Mouse (Mus musculus) lung, embryonic 14.5 days (tissue): Measurements from ENCODE around the gene Pld4. TPM values are rescaled to one million over a fixed set of nuclear protein-coding genes. Genes with fewer than 3 reads are reported as not detected.

Experiments used
- ATAC-seq: fragments of 200-750 bp; cut with Nextera tagmentation; 2 replicates; pipeline ENCODE4 v1.8.0; 2017; ENCODE audit warnings: mild to moderate bottlenecking, moderate TSS enrichment, moderate library complexity; ENCODE audit not compliant: insufficient read depth
- DNase-seq: peaks from one replicate; pipeline ENCODE4 v3.0.0-alpha.2; 2015
- H3K27ac ChIP-seq: fragments of 300-500 bp; sonication (generic); 2 replicates; pipeline ENCODE4 v1.5.1; 2014; ENCODE audit warnings: low read depth, mild to moderate bottlenecking, moderate library complexity
- H3K27me3 ChIP-seq: fragments of 300-500 bp; sonication (generic); 2 replicates; pipeline ENCODE4 v1.6.1; 2014; ENCODE audit warnings: low read length, control low read depth; ENCODE audit not compliant: insufficient read depth
- H3K36me3 ChIP-seq: fragments of 300-500 bp; sonication (generic); 2 replicates; pipeline ENCODE4 v1.6.1; 2014; ENCODE audit warnings: control low read depth; ENCODE audit not compliant: insufficient read depth
- H3K4me1 ChIP-seq: fragments of 300-500 bp; sonication (generic); 2 replicates; pipeline ENCODE4 v1.6.1; 2014; ENCODE audit warnings: antibody characterized with exemption, control low read depth; ENCODE audit not compliant: insufficient read depth
- H3K4me2 ChIP-seq: fragments of 300-500 bp; sonication (generic); 2 replicates; pipeline ENCODE4 v1.6.1; 2014; ENCODE audit warnings: mild to moderate bottlenecking
- H3K4me3 ChIP-seq: fragments of 300-500 bp; sonication (generic); 2 replicates; pipeline ENCODE4 v1.5.1; 2014; ENCODE audit warnings: low read depth, low read length
- H3K9ac ChIP-seq: fragments of 300-500 bp; sonication (generic); 2 replicates; pipeline ENCODE4 v1.6.1; 2014
- H3K9me3 ChIP-seq: fragments of 300-500 bp; sonication (generic); 2 replicates; pipeline ENCODE4 v1.6.1; 2016; ENCODE audit warnings: low read depth, low read length, control low read depth
- CTCF ChIP-seq: IDR thresholded peaks from 2 replicates; pipeline ENCODE4 v1.5.1; 2016; ENCODE audit warnings: antibody characterized with exemption, low read depth
- WGBS: fragments of 180-500 bp; shearing (Covaris S2); extraction: QIAGEN DNeasy Blood & Tissue Kit; methylation state at CpG from one replicate; pipeline ENCODE4 v1.1.7; 2014; 5-methylcytosine and 5-hydroxymethylcytosine counted together
- polyA plus RNA-seq: library from polyadenylated mRNA; unstranded; fragments of >200 nt; fragmentation: Nextera tagmentation; extraction: Ambion mirVana; gene quantifications from 2 replicates; pipeline ENCODE4 v1.2.1, GENCODE M21; 2014

Gene Pld4
- polyA plus RNA-seq, 1 experiment from 2014 or later = 9.3 TPM

- Histone ChIP-seq H3K36me3 (no peaks in the 10 kb centered on the region), H3K27ac (no peak overlapping the region), H3K4me1 (no peaks in the 10 kb centered on the region), H3K9ac (no peak overlapping the region), H3K9me3 (no peaks in the 10 kb centered on the region), H3K27me3 (no peaks in the 10 kb centered on the region), H3K4me2 (no peak overlapping the region), H3K4me3 (no peak overlapping the region)
- 68% methylated on average over 4 of the region's 4 CpGs for WGBS
- ATAC-seq (no peak), DNase-seq (no peak)
- no peak for TF ChIP-seq CTCF
Measured at GRCm38 (mm10) chr12:112755900-112756299, 4.6 kb upstream of the Pld4 start.

GRCm38 (mm10) chr12:112757896-112758295 lies 2.6 kb upstream of the Pld4 start:
- Histone ChIP-seq H3K4me2 (no peak overlapping the region), H3K9me3 (no peaks in the 10 kb centered on the region), H3K27me3 (no peaks in the 10 kb centered on the region), H3K9ac (no peak overlapping the region), H3K27ac (no peak overlapping the region), H3K36me3 (no peaks in the 10 kb centered on the region), H3K4me3 (no peak overlapping the region), H3K4me1 (no peaks in the 10 kb centered on the region)
- 80% methylated on average over 5 of the region's 5 CpGs for WGBS
- no peak for TF ChIP-seq CTCF
- no peak for DNase-seq
- ATAC-seq = no peak

GRCm38 (mm10) chr12:112759471-112759870 lies 984 bp upstream of the Pld4 start:
- no peaks in the 10 kb centered on the region for H3K9me3 ChIP-seq
- TF ChIP-seq CTCF = no peak
- H3K27me3 ChIP-seq = no peaks in the 10 kb centered on the region
- no peak overlapping the region for H3K9ac ChIP-seq
- WGBS = 79% methylated on average over 3 of the region's 3 CpGs
- no peak overlapping the region for H3K27ac ChIP-seq
- ATAC-seq (no peak), DNase-seq (no peak)
- no peaks in the 10 kb centered on the region for H3K4me1 ChIP-seq
- H3K36me3 ChIP-seq = no peaks in the 10 kb centered on the region
- no peak overlapping the region for H3K4me3 ChIP-seq
- H3K4me2 ChIP-seq = no peak overlapping the region

GRCm38 (mm10) chr12:112761411-112761810 lies 956 bp downstream of the Pld4 start:
- H3K4me2 ChIP-seq = no peak overlapping the region
- DNase-seq (no peak), ATAC-seq (no peak)
- TF ChIP-seq CTCF = no peak
- no peak overlapping the region for H3K27ac ChIP-seq
- H3K4me3 ChIP-seq = no peak overlapping the region
- WGBS = 80% methylated on average over 4 of the region's 4 CpGs
- H3K9me3 ChIP-seq = no peaks in the 10 kb centered on the region
- no peaks in the 10 kb centered on the region for H3K36me3 ChIP-seq
- no peaks in the 10 kb centered on the region for H3K4me1 ChIP-seq
- H3K27me3 ChIP-seq = no peaks in the 10 kb centered on the region
- H3K9ac ChIP-seq = no peak overlapping the region

GRCm38 (mm10) chr12:112762018-112762417 lies 1.6 kb downstream of the Pld4 start:
- no peaks in the 10 kb centered on the region for H3K9me3 ChIP-seq
- H3K4me3 ChIP-seq = no peak overlapping the region
- H3K27me3 ChIP-seq = no peaks in the 10 kb centered on the region
- H3K27ac ChIP-seq = no peak overlapping the region
- no peak overlapping the region for H3K9ac ChIP-seq
- ATAC-seq (no peak), DNase-seq (no peak)
- WGBS = 79% methylated on average over 3 of the region's 3 CpGs
- H3K36me3 ChIP-seq = no peaks in the 10 kb centered on the region
- TF ChIP-seq CTCF = no peak
- no peaks in the 10 kb centered on the region for H3K4me1 ChIP-seq
- no peak overlapping the region for H3K4me2 ChIP-seq

- TF ChIP-seq CTCF = no peak
- Histone ChIP-seq H3K27me3 (no peaks in the 10 kb centered on the region), H3K27ac (no peak overlapping the region), H3K9ac (no peak overlapping the region), H3K4me1 (no peaks in the 10 kb centered on the region), H3K4me2 (no peak overlapping the region), H3K36me3 (no peaks in the 10 kb centered on the region), H3K9me3 (no peaks in the 10 kb centered on the region), H3K4me3 (no peak overlapping the region)
- 84% methylated on average over 4 of the region's 4 CpGs for WGBS
- DNase-seq (no peak), ATAC-seq (no peak)
Measured at GRCm38 (mm10) chr12:112763176-112763575, 2.7 kb downstream of the Pld4 start.

- ATAC-seq (no peak), DNase-seq (no peak)
- Histone ChIP-seq H3K4me1 (no peaks in the 10 kb centered on the region), H3K4me2 (no peak overlapping the region), H3K9me3 (no peaks in the 10 kb centered on the region), H3K36me3 (no peaks in the 10 kb centered on the region), H3K27ac (no peak overlapping the region), H3K27me3 (no peaks in the 10 kb centered on the region), H3K4me3 (no peak overlapping the region), H3K9ac (no peak overlapping the region)
- no peak for TF ChIP-seq CTCF
- 72% methylated on average over 5 of the region's 5 CpGs for WGBS
Measured at GRCm38 (mm10) chr12:112764141-112764540, 3.7 kb downstream of the Pld4 start.

- no peaks in the 10 kb centered on the region for H3K9me3 ChIP-seq
- TF ChIP-seq CTCF = no peak
Measured at GRCm38 (mm10) chr12:112764991-112765390, 4.5 kb downstream of the Pld4 start.

More at GRCm38 (mm10) chr12:112764991-112765390, 4.5 kb downstream of the Pld4 start:
- Histone ChIP-seq H3K27ac (no peak overlapping the region), H3K4me3 (no peak overlapping the region), H3K4me2 (no peak overlapping the region), H3K36me3 (no peaks in the 10 kb centered on the region), H3K9ac (no peak overlapping the region), H3K27me3 (no peaks in the 10 kb centered on the region), H3K4me1 (no peaks in the 10 kb centered on the region)
- 86% methylated on average over 7 of the region's 7 CpGs for WGBS
- no peak for DNase-seq
- ATAC-seq = no peak
